Mouse (Mus musculus) megakaryocyte, embryonic 14.5 days (primary cell): ENCODE measurements at regions not wholly inside any gene's neighbourhood (a gene's known extent, or its start where the extent isn't known, plus 50 kb on each side); places are given as distances from the start of the nearest gene placed in this dataset.

Experiments
- FLI1 ChIP-seq: IDR thresholded peaks from 2 replicates; pipeline ENCODE4 v1.6.1; 2012; ENCODE audit warnings: low read length, inconsistent platforms, mixed read lengths
- GATA1 ChIP-seq: IDR thresholded peaks from 3 replicates; pipeline ENCODE4 v1.6.1; 2012; ENCODE audit warnings: mixed read lengths, low read length, inconsistent platforms, borderline replicate concordance

GRCm38 (mm10) chr4:153543900-153544648 lies 61.5 kb upstream of the Ajap1 start:
- TF ChIP-seq GATA1 (no peak), FLI1 (no peak)
